Mouse (Mus musculus): ENCODE measurements around the gene Lrmda. TPM values are rescaled to one million over a fixed set of nuclear protein-coding genes. Genes with fewer than 3 reads are reported as not detected.

Lrmda gene
- polyA plus RNA-seq, 1 experiment from 2014 or later = 1.8 TPM

DNA sequence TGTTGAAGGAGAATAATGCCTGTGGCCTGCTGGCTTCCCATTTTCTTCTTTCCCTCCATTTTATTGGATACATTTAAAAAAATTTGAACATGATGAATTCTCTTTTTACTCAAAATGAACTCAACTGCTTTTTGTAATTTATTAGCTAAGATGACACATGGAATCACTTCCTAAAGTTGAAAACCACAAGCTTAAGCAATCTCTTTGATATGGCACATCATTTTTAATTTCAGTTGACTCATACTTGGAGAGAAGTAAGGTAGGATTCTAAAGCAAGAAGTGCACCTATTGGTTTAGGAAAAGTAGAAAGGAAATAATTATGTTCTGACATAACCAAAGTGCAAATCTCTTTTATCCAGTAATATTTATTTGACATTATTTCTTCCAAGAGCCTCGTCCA, 992.5 kb downstream of the Lrmda start:
- Histone ChIP-seq H3K4me1 (replicated peaks; ENCODE audit: control insufficient read depth, insufficient read depth, low read length) (no peaks in the 10 kb centered on the region), H3K27ac (ENCODE audit: low read depth, low read length) (no peak overlapping the region), H3K9me3 (ENCODE audit: control insufficient read depth) (no peaks in the 10 kb centered on the region), H3K9ac (ENCODE audit: low read depth, low read length) (no peak overlapping the region), H3K27me3 (replicated peaks; ENCODE audit: control insufficient read depth, insufficient read depth, low read length) (no peaks in the 10 kb centered on the region), H3K4me2 (replicated peaks; ENCODE audit: low read depth) (no peak overlapping the region), H3K36me3 (ENCODE audit: control insufficient read depth, insufficient read depth) (no peaks in the 10 kb centered on the region), H3K4me3 (ENCODE audit: low read depth, low read length) (no peak overlapping the region)
- TF ChIP-seq CTCF (IDR thresholded peaks at IDR 0.05; ENCODE audit: low read depth) = no peak
- no peak for ATAC-seq
- WGBS = 85% methylated on average over 1 of the region's 1 CpGs

GRCm38 (mm10) chr14:23014747-23015286, 995.3 kb downstream of the Lrmda start:
- Histone ChIP-seq H3K9ac (ENCODE audit: low read depth, low read length) (no peak overlapping the region), H3K27ac (ENCODE audit: low read depth, low read length) (no peak overlapping the region), H3K4me3 (ENCODE audit: low read depth, low read length) (no peak overlapping the region), H3K27me3 (replicated peaks; ENCODE audit: control insufficient read depth, insufficient read depth, low read length) (no peaks in the 10 kb centered on the region), H3K4me1 (replicated peaks; ENCODE audit: control insufficient read depth, insufficient read depth, low read length) (no peaks in the 10 kb centered on the region), H3K9me3 (ENCODE audit: control insufficient read depth) (no peaks in the 10 kb centered on the region), H3K4me2 (replicated peaks; ENCODE audit: low read depth) (no peak overlapping the region), H3K36me3 (ENCODE audit: control insufficient read depth, insufficient read depth) (no peaks in the 10 kb centered on the region)
- no peak for ATAC-seq
- WGBS = 63% methylated on average over 2 of the region's 2 CpGs
- TF ChIP-seq CTCF (IDR thresholded peaks at IDR 0.05; ENCODE audit: low read depth) = no peak

DNA sequence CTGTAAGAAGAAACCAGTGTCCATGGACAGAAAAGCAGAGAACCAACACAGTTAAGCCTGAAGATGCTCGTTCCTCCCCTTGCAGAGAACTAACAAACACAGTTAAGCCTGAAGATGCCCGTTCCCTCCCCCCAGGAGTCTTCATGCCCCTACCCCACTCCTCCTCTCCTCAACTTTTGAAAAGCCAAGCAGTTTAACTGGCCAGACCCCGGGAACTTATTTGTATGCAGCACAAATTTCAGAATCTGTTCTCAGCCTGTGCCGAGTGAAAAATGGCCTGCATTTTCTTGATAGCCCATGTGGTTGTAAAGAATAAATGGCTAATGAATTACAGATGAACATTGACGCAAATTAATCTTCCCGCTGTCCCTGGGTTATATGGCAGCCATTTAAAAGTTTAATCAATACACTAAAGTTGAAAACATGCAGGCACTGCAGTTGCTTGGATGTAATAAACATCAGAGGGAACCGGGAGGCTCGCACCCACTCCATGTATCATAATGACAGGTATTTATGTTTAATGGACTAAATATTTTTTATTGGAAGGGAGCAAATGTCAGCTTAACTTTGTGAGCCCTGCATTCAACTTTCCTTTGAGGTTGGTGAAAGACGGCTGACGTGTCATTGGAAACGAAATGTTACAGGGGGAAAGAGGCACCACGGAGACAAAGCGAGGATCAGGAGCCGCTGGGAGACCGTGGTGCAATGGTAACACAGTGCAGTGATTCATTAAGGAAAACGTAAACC, 996.0 kb downstream of the Lrmda start:
- Histone ChIP-seq H3K9ac (ENCODE audit: low read depth, low read length) (no peak overlapping the region), H3K9me3 (ENCODE audit: control insufficient read depth) (no peaks in the 10 kb centered on the region), H3K27ac (ENCODE audit: low read depth, low read length) (no peak overlapping the region), H3K27me3 (replicated peaks; ENCODE audit: control insufficient read depth, insufficient read depth, low read length) (no peaks in the 10 kb centered on the region), H3K4me1 (replicated peaks; ENCODE audit: control insufficient read depth, insufficient read depth, low read length) (no peaks in the 10 kb centered on the region), H3K4me2 (replicated peaks; ENCODE audit: low read depth) (no peak overlapping the region), H3K4me3 (ENCODE audit: low read depth, low read length) (no peak overlapping the region), H3K36me3 (ENCODE audit: control insufficient read depth, insufficient read depth) (no peaks in the 10 kb centered on the region)
- no peak for ATAC-seq
- TF ChIP-seq CTCF (IDR thresholded peaks at IDR 0.05; ENCODE audit: low read depth) = no peak
- 41% methylated on average over 16 of the region's 16 CpGs for WGBS

- Histone ChIP-seq H3K4me2 (replicated peaks; ENCODE audit: low read depth) (no peak overlapping the region), H3K9me3 (ENCODE audit: control insufficient read depth) (no peaks in the 10 kb centered on the region), H3K4me1 (replicated peaks; ENCODE audit: control insufficient read depth, insufficient read depth, low read length) (no peaks in the 10 kb centered on the region), H3K27me3 (replicated peaks; ENCODE audit: control insufficient read depth, insufficient read depth, low read length) (no peaks in the 10 kb centered on the region), H3K4me3 (ENCODE audit: low read depth, low read length) (no peak overlapping the region), H3K9ac (ENCODE audit: low read depth, low read length) (no peak overlapping the region), H3K27ac (ENCODE audit: low read depth, low read length) (no peak overlapping the region), H3K36me3 (ENCODE audit: control insufficient read depth, insufficient read depth) (no peaks in the 10 kb centered on the region)
- 54% methylated on average over 1 of the region's 1 CpGs for WGBS
- no peak for ATAC-seq
- no peak for TF ChIP-seq CTCF (IDR thresholded peaks at IDR 0.05; ENCODE audit: low read depth)
These were observed 996.6 kb downstream of the Lrmda start for GRCm38 (mm10) chr14:23016068-23016611.

GRCm38 (mm10) chr14:23041002-23041401, 1021.5 kb downstream of the Lrmda start:
- Histone ChIP-seq H3K4me2 (replicated peaks; ENCODE audit: low read depth) (no peak overlapping the region), H3K36me3 (ENCODE audit: control insufficient read depth, insufficient read depth) (no peaks in the 10 kb centered on the region), H3K4me3 (ENCODE audit: low read depth, low read length) (no peak overlapping the region), H3K27ac (ENCODE audit: low read depth, low read length) (no peak overlapping the region), H3K9me3 (ENCODE audit: control insufficient read depth) (no peaks in the 10 kb centered on the region), H3K4me1 (replicated peaks; ENCODE audit: control insufficient read depth, insufficient read depth, low read length) (no peaks in the 10 kb centered on the region), H3K27me3 (replicated peaks; ENCODE audit: control insufficient read depth, insufficient read depth, low read length) (no peaks in the 10 kb centered on the region), H3K9ac (ENCODE audit: low read depth, low read length) (no peak overlapping the region)
- 76% methylated on average over 7 of the region's 7 CpGs for WGBS
- no peak for ATAC-seq
- no peak for TF ChIP-seq CTCF (IDR thresholded peaks at IDR 0.05; ENCODE audit: low read depth)

- Histone ChIP-seq H3K9ac (ENCODE audit: low read depth, low read length) (no peak overlapping the region), H3K36me3 (ENCODE audit: control insufficient read depth, insufficient read depth) (no peaks in the 10 kb centered on the region), H3K27me3 (replicated peaks; ENCODE audit: control insufficient read depth, insufficient read depth, low read length) (no peaks in the 10 kb centered on the region), H3K4me2 (replicated peaks; ENCODE audit: low read depth) (no peak overlapping the region), H3K27ac (ENCODE audit: low read depth, low read length) (no peak overlapping the region), H3K4me3 (ENCODE audit: low read depth, low read length) (no peak overlapping the region), H3K4me1 (replicated peaks; ENCODE audit: control insufficient read depth, insufficient read depth, low read length) (no peaks in the 10 kb centered on the region), H3K9me3 (ENCODE audit: control insufficient read depth) (no peaks in the 10 kb centered on the region)
- ATAC-seq = no peak
- TF ChIP-seq CTCF (IDR thresholded peaks at IDR 0.05; ENCODE audit: low read depth) = no peak
- 49% methylated on average over 1 of the region's 1 CpGs for WGBS
These were observed 1025.8 kb downstream of the Lrmda start for GRCm38 (mm10) chr14:23045322-23045721.

All from intestine, postnatal 0 days (tissue).